Comparison of ENCODE assay signal across 10 mouse cellular contexts in the genomic region with DNA sequence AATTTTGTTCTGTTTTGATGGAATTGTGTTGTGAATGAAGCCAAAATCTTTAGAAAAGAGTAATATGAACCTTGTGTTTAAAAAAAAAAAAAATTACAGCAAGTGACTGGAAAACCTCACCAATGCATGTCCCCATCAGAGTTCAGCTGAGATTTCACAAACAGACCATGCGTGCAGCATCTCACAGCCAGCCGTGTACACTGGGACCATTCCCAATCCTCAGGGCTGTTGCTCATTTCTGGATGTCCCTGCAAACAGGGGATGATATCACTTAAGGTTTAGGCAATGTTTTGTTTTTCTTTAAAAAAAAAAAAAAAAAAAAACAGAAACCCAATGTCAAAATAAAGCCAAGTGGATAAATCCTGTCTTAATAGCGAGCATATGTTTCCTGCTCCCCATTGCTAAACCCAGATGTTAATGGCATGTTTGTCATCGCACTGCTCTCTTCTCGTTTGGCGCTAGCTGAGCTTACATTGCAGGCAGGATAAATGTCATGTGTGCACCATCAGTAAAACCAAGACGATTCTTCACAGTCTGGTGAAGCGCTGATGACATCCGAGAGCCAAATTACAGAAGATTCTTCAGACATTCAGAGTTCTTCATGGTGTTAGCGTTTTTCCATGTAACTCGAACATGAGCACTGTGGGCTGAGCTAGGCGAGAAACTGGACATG.
DNase-seq lines count a peak whose midpoint lies in the region; ATAC-seq and TF ChIP-seq lines count a peak whose summit lies in the region.
"Had no signal": no experiment of that assay in that cellular context is flagged by ENCODE, and none has a peak within 500 bp of the region (broad histone marks: within the 10 kb centered on the region; RNA-seq: fewer than 3 reads in every experiment).

No protein-coding gene starts in this region.

- H3K27me3 ChIP-seq in forebrain, embryonic 14.5 days (replicated peaks; ENCODE audit: control insufficient read depth, insufficient read depth, low read length), result no peaks in the 10 kb centered on the region
- H3K27me3 ChIP-seq in forebrain, embryonic 11.5 days (ENCODE audit: control insufficient read depth, insufficient read depth, low read length), result no peaks in the 10 kb centered on the region
- no peaks in the 10 kb centered on the region for H3K27me3 ChIP-seq in lung, embryonic 14.5 days (ENCODE audit: insufficient read depth, low read length)
- H3K27me3 ChIP-seq: forebrain, embryonic 12.5 days had no signal

- no peaks in the 10 kb centered on the region for H3K4me1 ChIP-seq in forebrain, embryonic 14.5 days (ENCODE audit: control insufficient read depth, insufficient read depth, low read length)
- H3K4me1 ChIP-seq in forebrain, embryonic 11.5 days (replicated peaks; ENCODE audit: control insufficient read depth, insufficient read depth, low read length), result no peaks in the 10 kb centered on the region
- no peaks in the 10 kb centered on the region; the same call in 1 of the 2 replicates for H3K4me1 ChIP-seq in lung, embryonic 14.5 days (ENCODE audit: insufficient read depth)
- H3K4me1 ChIP-seq: forebrain, embryonic 12.5 days had no signal

- ATAC-seq in forebrain, embryonic 14.5 days, result no peak
- no peak for ATAC-seq in forebrain, embryonic 11.5 days (replicated peaks; ENCODE audit: low FRiP score)
- peak; percentile 71 for ATAC-seq in lung, embryonic 14.5 days (ENCODE audit: insufficient read depth)
- ATAC-seq: inflammation-experienced regulatory T-cells, adult 6 months had no signal

- TF ChIP-seq CTCF in lung, embryonic 14.5 days (IDR thresholded peaks at IDR 0.05; ENCODE audit: low read depth), result no peak

- 64% methylated on average over 12 of the region's 12 CpGs for WGBS in forebrain, embryonic 14.5 days
- WGBS in forebrain, embryonic 11.5 days, result 77% methylated on average over 12 of the region's 12 CpGs
- 33% methylated on average over 12 of the region's 12 CpGs for WGBS in lung, embryonic 14.5 days

- DNase-seq in forebrain, embryonic 14.5 days (ENCODE audit: low spot score), result peak; percentile 56
- no peak for DNase-seq in forebrain, embryonic 11.5 days (ENCODE audit: low spot score)
- peak; percentile 74 for DNase-seq in lung, embryonic 14.5 days
- no peak for DNase-seq in lung, postnatal 36 days
- peak; percentile 19 to 36 for DNase-seq in heart, postnatal 36 days
- DNase-seq in skeletal muscle tissue, adult 2 months (ENCODE audit: low read depth, low spot score), result peak; percentile 88
- DNase-seq in left cerebral cortex, adult 18-20 months (ENCODE audit: low spot score in 2 of 2), result no peak
- DNase-seq in spleen, postnatal 36 days (ENCODE audit: low spot score in 2 of 2), result no peak

- no peak overlapping the region for H3K27ac ChIP-seq in forebrain, embryonic 14.5 days (ENCODE audit: low read depth, low read length)
- H3K27ac ChIP-seq in forebrain, embryonic 11.5 days (ENCODE audit: low read depth, low read length), result no peak overlapping the region
- H3K27ac ChIP-seq in lung, embryonic 14.5 days (ENCODE audit: low read depth), result no peak overlapping the region
- H3K27ac ChIP-seq: forebrain, embryonic 12.5 days had no signal

- H3K9me3 ChIP-seq in forebrain, embryonic 14.5 days (replicated peaks; ENCODE audit: control insufficient read depth, low read length), result no peaks in the 10 kb centered on the region
- H3K9me3 ChIP-seq in forebrain, embryonic 11.5 days (ENCODE audit: control insufficient read depth, low read length), result no peaks in the 10 kb centered on the region
- H3K9me3 ChIP-seq in lung, embryonic 14.5 days (ENCODE audit: low read depth, low read length), result no peaks in the 10 kb centered on the region
- H3K9me3 ChIP-seq: forebrain, embryonic 12.5 days had no signal

- H3K36me3 ChIP-seq in forebrain, embryonic 14.5 days (ENCODE audit: control insufficient read depth, insufficient read depth, low read length), result no peaks in the 10 kb centered on the region
- no peaks in the 10 kb centered on the region for H3K36me3 ChIP-seq in forebrain, embryonic 11.5 days (ENCODE audit: control insufficient read depth, insufficient read depth, low read length)
- H3K36me3 ChIP-seq in lung, embryonic 14.5 days (ENCODE audit: insufficient read depth), result no peaks in the 10 kb centered on the region
- H3K36me3 ChIP-seq: forebrain, embryonic 12.5 days had no signal

- H3K4me3 ChIP-seq in forebrain, embryonic 14.5 days (ENCODE audit: low read depth, low read length), result no peak overlapping the region
- H3K4me3 ChIP-seq in forebrain, embryonic 11.5 days (ENCODE audit: low read depth, low read length), result no peak overlapping the region
- H3K4me3 ChIP-seq in lung, embryonic 14.5 days (ENCODE audit: low read depth, low read length), result no peak overlapping the region
- H3K4me3 ChIP-seq: forebrain, embryonic 12.5 days had no signal

- no peak overlapping the region for H3K9ac ChIP-seq in forebrain, embryonic 14.5 days (ENCODE audit: low read length)
- no peak overlapping the region for H3K9ac ChIP-seq in forebrain, embryonic 11.5 days (ENCODE audit: low read length)
- H3K9ac ChIP-seq in lung, embryonic 14.5 days, result no peak overlapping the region
- H3K9ac ChIP-seq: forebrain, embryonic 12.5 days had no signal

- intact Hi-C loops in heart, postnatal 36 days (cut with DNase I), result no loop called here

- H3K4me2 ChIP-seq in forebrain, embryonic 14.5 days (ENCODE audit: low read length), result no peak overlapping the region
- H3K4me2 ChIP-seq in forebrain, embryonic 11.5 days (ENCODE audit: low read depth, low read length, severe bottlenecking), result no peak overlapping the region
- peak overlapping the region; percentile 8; the same call in 1 of the 2 replicates for H3K4me2 ChIP-seq in lung, embryonic 14.5 days
- H3K4me2 ChIP-seq: forebrain, embryonic 12.5 days had no signal

Comparison
In these comparisons a context has a peak if more than half of its experiments do, and no peak if none do; other contexts are left out.
1. DNase-seq: peak in forebrain, embryonic 14.5 days (single experiment), lung, embryonic 14.5 days (single experiment), heart, postnatal 36 days (2 of 2) and skeletal muscle tissue, adult 2 months (single experiment); none in forebrain, embryonic 11.5 days (single experiment), lung, postnatal 36 days (single experiment), left cerebral cortex, adult 18-20 months (0 of 2) and spleen, postnatal 36 days (0 of 2).